Comparison of ENCODE assay signal across 33 mouse cellular contexts in the genomic region with DNA sequence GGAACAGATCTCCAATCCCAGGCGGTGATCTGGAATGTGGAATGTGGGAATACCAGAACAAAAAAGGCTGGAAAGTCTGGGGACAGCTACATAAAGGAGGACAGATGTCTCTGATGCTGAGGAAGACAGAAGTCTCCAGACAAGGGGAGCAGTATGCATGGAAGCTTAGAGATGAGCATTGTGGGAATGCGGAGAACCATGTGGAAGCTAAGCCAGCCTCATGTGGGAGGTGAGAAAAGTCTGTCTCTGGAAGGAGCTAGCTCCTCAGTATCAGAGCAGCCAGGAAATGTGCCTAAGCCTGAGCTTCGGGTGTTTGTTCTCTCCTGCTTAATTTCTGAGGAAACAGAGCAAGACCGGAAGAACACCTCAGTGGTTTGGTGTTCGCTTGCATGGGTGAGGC. TPM values are rescaled to one million over a fixed set of nuclear protein-coding genes. Genes with fewer than 3 reads are reported as not detected.
DNase-seq lines count a peak whose midpoint lies in the region; ATAC-seq lines count a peak whose summit lies in the region.
"Had no signal": no experiment of that assay in that cellular context is flagged by ENCODE, and none has a peak within 500 bp of the region (broad histone marks: within the 10 kb centered on the region; RNA-seq: fewer than 3 reads in every experiment).

No protein-coding gene starts in this region.

- intact Hi-C loops in left cerebral cortex, postnatal 10 days (cut with DNase I), result no loop called here

- no peaks in the 10 kb centered on the region; the same call in 1 of the 2 replicates for H3K9me3 ChIP-seq in heart, embryonic 12.5 days (replicated peaks)
- H3K9me3 ChIP-seq: embryonic facial prominence, embryonic 10.5 days; embryonic facial prominence, embryonic 15.5 days; forebrain, embryonic 12.5 days; hindbrain, embryonic 10.5 days; hindbrain, embryonic 15.5 days; limb, embryonic 12.5 days; liver, embryonic 15.5 days; midbrain, embryonic 15.5 days; neural tube, embryonic 13.5 days had no signal

- peak; percentile 83 for ATAC-seq in frontal cortex, adult (ENCODE audit: low TSS enrichment)
- ATAC-seq in heart, embryonic 12.5 days (ENCODE audit: insufficient number of reproducible peaks, low FRiP score), result no peak
- ATAC-seq: activated CD4-positive, CD25-positive, alpha-beta regulatory T cell, adult 4 months; forebrain, postnatal 0 days; inflammation-experienced regulatory T-cells, adult 6 months; midbrain, embryonic 15.5 days had no signal

- 58% methylated on average over 5 of the region's 5 CpGs for WGBS in heart, embryonic 12.5 days

- no peaks in the 10 kb centered on the region; the same call in 1 of the 2 replicates for H3K27me3 ChIP-seq in heart, embryonic 12.5 days (replicated peaks)
- H3K27me3 ChIP-seq: embryonic facial prominence, embryonic 15.5 days; forebrain, embryonic 12.5 days; hindbrain, embryonic 15.5 days; liver, embryonic 15.5 days; midbrain, embryonic 15.5 days; neural tube, embryonic 13.5 days had no signal

- no peak overlapping the region for H3K9ac ChIP-seq in heart, embryonic 12.5 days
- H3K9ac ChIP-seq: embryonic facial prominence, embryonic 15.5 days; forebrain, embryonic 12.5 days; forebrain, postnatal 0 days; hindbrain, embryonic 15.5 days; limb, embryonic 12.5 days; liver, embryonic 15.5 days; lung, embryonic 14.5 days; midbrain, embryonic 15.5 days; neural tube, embryonic 13.5 days had no signal

- no peak overlapping the region for H3K27ac ChIP-seq in heart, embryonic 12.5 days (ENCODE audit: poor library complexity, severe bottlenecking)
- H3K27ac ChIP-seq: embryonic facial prominence, embryonic 10.5 days; embryonic facial prominence, embryonic 15.5 days; forebrain, embryonic 12.5 days; hindbrain, embryonic 10.5 days; hindbrain, embryonic 15.5 days; limb, embryonic 12.5 days; liver, embryonic 15.5 days; midbrain, embryonic 10.5 days; midbrain, embryonic 15.5 days; neural tube, embryonic 13.5 days had no signal

- H3K4me1 ChIP-seq in heart, embryonic 12.5 days (replicated peaks), result no peaks in the 10 kb centered on the region
- H3K4me1 ChIP-seq: liver, embryonic 15.5 days had no signal

- H3K4me2 ChIP-seq in heart, embryonic 12.5 days, result no peak overlapping the region
- H3K4me2 ChIP-seq: embryonic facial prominence, embryonic 15.5 days; forebrain, embryonic 12.5 days; hindbrain, embryonic 15.5 days; limb, embryonic 12.5 days; liver, embryonic 15.5 days; lung, embryonic 14.5 days; midbrain, embryonic 15.5 days; neural tube, embryonic 13.5 days had no signal

- H3K36me3 ChIP-seq in heart, embryonic 12.5 days, result no peaks in the 10 kb centered on the region
- H3K36me3 ChIP-seq: embryonic facial prominence, embryonic 10.5 days; embryonic facial prominence, embryonic 15.5 days; forebrain, embryonic 12.5 days; hindbrain, embryonic 10.5 days; hindbrain, embryonic 15.5 days; limb, embryonic 12.5 days; liver, embryonic 15.5 days; midbrain, embryonic 10.5 days; midbrain, embryonic 15.5 days; neural tube, embryonic 13.5 days had no signal

- DNase-seq in frontal cortex, postnatal 10 days (ENCODE audit: low spot score in 2 of 2), result no peak
- DNase-seq in left cerebral cortex, adult 18-20 months (ENCODE audit: low spot score in 2 of 2), result peak; percentile 53 to 68
- no peak for DNase-seq in left cerebral cortex, postnatal 10 days (ENCODE audit: extremely low spot score in 1 of 2, low spot score in 2 of 2)
- peak; percentile 51 for DNase-seq in right cerebral cortex, postnatal 25 days
- no peak for DNase-seq in right cerebral cortex, postnatal 10 days (ENCODE audit: low spot score in 2 of 2)
- no peak for DNase-seq in lung, postnatal 14 days
- DNase-seq: adrenal gland, adult 2 months; adrenal gland, postnatal 36 days; cerebellum, adult 2 months; cerebellum, postnatal 14 days; forebrain, postnatal 0 days; gastrocnemius, postnatal 10 days; heart, postnatal 14 days; kidney, adult 11 months; kidney, postnatal 25 days; lung, embryonic 14.5 days; thymus, adult 18-20 months; thymus, postnatal 36 days had no signal

- no peak overlapping the region for H3K4me3 ChIP-seq in heart, embryonic 12.5 days
- H3K4me3 ChIP-seq: embryonic facial prominence, embryonic 10.5 days; embryonic facial prominence, embryonic 15.5 days; forebrain, embryonic 12.5 days; hindbrain, embryonic 10.5 days; hindbrain, embryonic 15.5 days; limb, embryonic 12.5 days; liver, embryonic 15.5 days; midbrain, embryonic 10.5 days; midbrain, embryonic 15.5 days; neural tube, embryonic 13.5 days had no signal

RNA-seq across cellular contexts. Expression of a gene that starts 53.4 kb away (rescaled TPM):
- total RNA-seq in left cerebral cortex, adult 18-20 months (2021), result 10 to 100 TPM; 10.7 to 12.4 TPM
- 10 to 100 TPM; 16.8 to 19.1 TPM for total RNA-seq in left cerebral cortex, postnatal 10 days (2021)
- 47.6 and 51.6 TPM in 2 replicates for polyA plus RNA-seq in heart, embryonic 12.5 days (2016; fragmentation: Nextera tagmentation; extraction: Ambion mirVana)
- total RNA-seq: megakaryocyte progenitor cell, adult 5-6 weeks had no signal

Comparison
In these comparisons a context has a peak if more than half of its experiments do, and no peak if none do; other contexts are left out.
1. DNase-seq: peak in left cerebral cortex, adult 18-20 months (2 of 2) and right cerebral cortex, postnatal 25 days (single experiment); none in frontal cortex, postnatal 10 days (0 of 2), left cerebral cortex, postnatal 10 days (0 of 2), right cerebral cortex, postnatal 10 days (0 of 2) and lung, postnatal 14 days (single experiment).